Comparison of ENCODE assay signal across 8 mouse cellular contexts in genomic region chr7:101414661-101415511, GRCm38 (mm10). TPM values are rescaled to one million over a fixed set of nuclear protein-coding genes. Genes with fewer than 3 reads are reported as not detected.
DNase-seq lines count a peak whose midpoint lies in the region; ATAC-seq and TF ChIP-seq lines count a peak whose summit lies in the region.

No protein-coding gene starts in this region.

- H3K9ac ChIP-seq in hindbrain, embryonic 14.5 days = peak overlapping the region; percentile 41; the same call in 1 of the 2 replicates

- 48% methylated on average over 7 of the region's 7 CpGs for WGBS in kidney, adult 2 months
- WGBS in hindbrain, embryonic 14.5 days = 34% methylated on average over 6 of the region's 7 CpGs

- H3K36me3 ChIP-seq in kidney, adult 2 months (ENCODE audit: control insufficient read depth, insufficient read depth, low read length) = no peaks in the 10 kb centered on the region
- no peaks in the 10 kb centered on the region for H3K36me3 ChIP-seq in hindbrain, embryonic 14.5 days (replicated peaks; ENCODE audit: control insufficient read depth, insufficient read depth)

- TF ChIP-seq POLR2A in kidney, adult 2 months (IDR thresholded peaks at IDR 0.05; ENCODE audit: low read depth, low read length) = no peak

- no peak for TF ChIP-seq CTCF in kidney, adult 2 months (conservative IDR thresholded peaks at IDR 0.05; ENCODE audit: insufficient read depth, insufficient read length, low read depth, low read length)

- DNase-seq in kidney, adult 11 months = peak; percentile 24
- DNase-seq in kidney, adult 2 months = no peak
- DNase-seq in c-Kit-positive CD71-negative TER-119-negative erythroid progenitor cells, embryonic 14.5 days (ENCODE audit: low read depth) = peak; percentile 32
- DNase-seq in hindbrain, embryonic 14.5 days (ENCODE audit: low spot score) = no peak
- no peak for DNase-seq in cerebellum, adult 11 months
- DNase-seq in cerebellum, adult 9-11 months = no peak

- H3K4me2 ChIP-seq in hindbrain, embryonic 14.5 days (replicated peaks) = no peak overlapping the region

- no peak overlapping the region for H3K4me3 ChIP-seq in kidney, adult 2 months (ENCODE audit: insufficient read depth, low read depth, low read length)
- no peak overlapping the region for H3K4me3 ChIP-seq in hindbrain, embryonic 14.5 days (replicated peaks; ENCODE audit: low read length)

- no peak overlapping the region for H3K27ac ChIP-seq in kidney, adult 2 months (ENCODE audit: insufficient read depth, low read depth, low read length)
- peak overlapping the region; percentile 44; the same call in 1 of the 2 replicates for H3K27ac ChIP-seq in hindbrain, embryonic 14.5 days

- no peaks in the 10 kb centered on the region for H3K27me3 ChIP-seq in kidney, adult 2 months (replicated peaks; ENCODE audit: control insufficient read depth, insufficient read depth, low read length)
- peaks cover 20% of the 10 kb centered on the region for H3K27me3 ChIP-seq in hindbrain, embryonic 14.5 days (ENCODE audit: control insufficient read depth, insufficient read depth, low read length)

- no peaks in the 10 kb centered on the region for H3K9me3 ChIP-seq in hindbrain, embryonic 14.5 days (ENCODE audit: control insufficient read depth, low read length)

- H3K4me1 ChIP-seq in kidney, adult 2 months (ENCODE audit: control insufficient read depth, insufficient read depth, low read length) = no peaks in the 10 kb centered on the region
- H3K4me1 ChIP-seq in hindbrain, embryonic 14.5 days (replicated peaks; ENCODE audit: control insufficient read depth, insufficient read depth, low read length) = peaks cover 20% of the 10 kb centered on the region

- ATAC-seq in hindbrain, embryonic 14.5 days (ENCODE audit: low FRiP score) = peak; percentile 44
- ATAC-seq in megakaryocyte progenitor cell, adult 5-6 weeks (replicated peaks; ENCODE audit: poor library complexity) = peak; percentile 81
- no peak for ATAC-seq in erythroid progenitor cell, adult 5-6 weeks (replicated peaks; ENCODE audit: low FRiP score, poor library complexity, severe bottlenecking)

RNA-seq across cellular contexts. Expression of gene Gm45837, which starts 4.2 kb away (rescaled TPM):
- polyA plus RNA-seq in kidney, adult 2 months (2012; rRNA removed) = not detected in 2 replicates
- polyA plus RNA-seq in hindbrain, embryonic 14.5 days (2014; fragmentation: Nextera tagmentation; extraction: Ambion mirVana) = 1.3 TPM in 1 of 2 replicates, not detected in the other
- not detected in 2 replicates for total RNA-seq in megakaryocyte progenitor cell, adult 5-6 weeks (2015)
- not detected in 2 replicates for total RNA-seq in megakaryocyte progenitor cell, adult 5-6 weeks (2017)
- total RNA-seq in erythroid progenitor cell, adult 5-6 weeks (2015; ENCODE audit: low replicate concordance) = not detected in 2 replicates
- total RNA-seq in erythroid progenitor cell, adult 5-6 weeks (2017; ENCODE audit: low replicate concordance) = 4.2 TPM in 1 of 2 replicates, not detected in the other

RNA-seq across cellular contexts. Expression of gene Pde2a, which starts 6.6 kb away (rescaled TPM):
- 26.9 and 28.6 TPM in 2 replicates for polyA plus RNA-seq in kidney, adult 2 months (2012; rRNA removed)
- 25.9 and 26.6 TPM in 2 replicates for polyA plus RNA-seq in hindbrain, embryonic 14.5 days (2014; fragmentation: Nextera tagmentation; extraction: Ambion mirVana)
- 24.1 and 25.6 TPM in 2 replicates for total RNA-seq in megakaryocyte progenitor cell, adult 5-6 weeks (2015)
- 30.8 and 30.9 TPM in 2 replicates for total RNA-seq in megakaryocyte progenitor cell, adult 5-6 weeks (2017)
- 15.9 and 17.2 TPM in 2 replicates for total RNA-seq in erythroid progenitor cell, adult 5-6 weeks (2015; ENCODE audit: low replicate concordance)
- total RNA-seq in erythroid progenitor cell, adult 5-6 weeks (2017; ENCODE audit: low replicate concordance) = 1.7 and 11.8 TPM in 2 replicates

Comparison
In these comparisons a context has a peak if more than half of its experiments do, and no peak if none do; other contexts are left out.
1. DNase-seq: peak in kidney, adult 11 months (single experiment) and c-Kit-positive CD71-negative TER-119-negative erythroid progenitor cells, embryonic 14.5 days (single experiment); none in kidney, adult 2 months (single experiment), hindbrain, embryonic 14.5 days (single experiment), cerebellum, adult 11 months (single experiment) and cerebellum, adult 9-11 months (single experiment).